Mouse (Mus musculus) cerebellum, adult 9-10 months (tissue): ENCODE data around the gene Tppp2.
"Not testable (repeated sequence)": the region's sequence is repeated elsewhere in the genome, so short reads cannot be mapped to it uniquely, and the experiment has no call there.

Experiments used
- DNase-seq: peaks from one replicate; pipeline ENCODE4 v3.0.0; 2022

Tppp2 gene

DNA sequence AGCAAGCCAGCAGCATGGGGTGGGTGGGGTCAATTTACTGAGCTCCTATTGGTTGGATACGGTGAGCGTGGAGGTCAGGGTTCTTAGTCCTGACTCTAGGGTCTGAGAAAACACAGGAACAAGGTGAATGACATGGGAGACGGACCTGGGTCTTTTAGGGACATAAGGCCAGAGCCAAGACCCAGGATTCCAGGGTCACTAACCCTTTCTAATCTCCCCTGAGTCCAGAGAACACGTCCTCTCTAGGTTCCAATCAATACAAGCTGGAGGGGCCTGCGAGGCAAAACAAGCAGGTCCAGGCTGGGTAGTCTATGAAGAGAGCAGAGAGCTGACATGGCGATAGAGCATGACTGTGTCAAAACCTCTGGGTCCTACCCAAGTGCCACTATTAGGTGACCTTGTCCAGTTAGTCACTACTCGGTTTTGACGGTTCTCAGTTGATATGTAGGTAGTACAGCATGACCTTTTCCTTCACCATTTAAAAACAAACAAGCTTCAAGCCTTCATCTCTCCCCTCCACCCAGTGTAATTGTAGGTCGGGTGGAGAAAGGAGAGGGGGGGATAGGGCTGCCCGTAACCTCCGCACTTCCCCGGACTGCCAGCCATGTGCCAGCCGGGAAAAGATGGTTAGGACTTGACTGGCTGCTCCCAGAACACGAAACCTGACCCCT lies 5.7 kb upstream of the Tppp2 start:
- no peak for DNase-seq

DNA sequence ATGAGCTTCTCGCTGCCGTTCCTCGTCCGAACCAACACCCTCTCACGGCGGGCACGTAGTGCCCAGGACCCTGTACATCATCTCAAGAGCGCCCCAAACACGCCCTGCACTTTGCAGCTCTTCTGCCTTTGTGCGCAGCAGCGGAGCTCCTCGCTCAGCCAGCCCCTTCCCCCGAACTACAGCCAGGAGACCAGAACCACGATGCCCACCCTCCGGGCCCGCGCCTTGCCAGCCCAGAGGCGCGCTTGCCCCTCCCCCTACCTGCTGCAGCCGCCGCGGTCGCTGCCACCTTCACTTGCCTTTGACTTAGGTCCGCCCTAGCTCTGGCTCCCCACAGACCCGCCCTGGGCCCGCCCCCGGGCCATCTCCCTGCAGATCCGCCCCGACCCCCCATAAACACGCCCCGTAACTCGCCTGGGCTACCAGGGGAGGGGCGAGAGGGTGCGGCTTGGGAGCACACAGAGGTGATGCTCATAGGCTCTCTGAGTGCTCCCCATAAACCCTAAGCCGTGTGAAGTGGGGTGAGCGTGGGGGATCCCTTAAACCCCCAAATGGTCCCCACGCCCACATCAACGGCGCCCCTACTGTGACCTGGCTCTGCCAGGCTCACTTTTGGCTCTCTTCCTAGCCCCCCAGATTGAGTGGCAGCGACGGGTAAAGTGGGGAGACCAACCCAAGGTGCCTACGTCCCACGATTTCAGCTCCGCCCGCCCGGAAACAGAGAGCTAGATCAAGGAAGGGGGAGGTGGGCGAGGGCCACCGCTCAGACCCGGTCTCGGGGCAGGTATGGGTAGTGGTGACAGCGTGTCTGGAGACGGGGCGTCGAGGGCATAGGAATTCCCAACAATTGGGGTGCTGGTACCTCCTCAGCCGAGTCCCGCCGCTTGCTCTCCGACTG lies 4.9 kb upstream of the Tppp2 start:
- DNase-seq: peak; percentile 74

GRCm38 (mm10) chr14:51913960-51914762 lies 4.1 kb upstream of the Tppp2 start, which contains the start of gene Ndrg2:
Gene Ndrg2, minus strand, starts transcription at chr14:51914158.
- DNase-seq: peak; percentile 70

DNA sequence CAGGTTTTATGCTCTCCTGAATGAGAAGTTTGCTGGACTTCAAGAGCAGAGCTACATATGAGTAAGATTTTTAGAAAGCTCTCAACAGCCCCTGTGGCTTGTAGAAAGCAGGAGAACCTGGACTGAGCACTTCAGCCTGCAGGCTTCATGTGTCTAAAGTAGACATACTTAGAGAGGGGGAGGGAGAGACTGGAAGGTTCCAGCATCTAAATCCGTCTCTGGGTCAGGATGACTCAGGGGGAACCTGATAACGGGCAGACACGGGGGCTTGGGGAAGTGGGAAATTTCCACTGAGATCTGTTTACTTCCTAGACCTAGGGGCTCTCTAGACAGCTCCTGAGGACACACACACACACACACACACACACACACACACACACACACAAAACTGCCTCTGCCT lies 3.2 kb upstream of the Tppp2 start:
- DNase-seq: no peak

- DNase-seq: no peak
These were observed 1.7 kb upstream of the Tppp2 start for GRCm38 (mm10) chr14:51916539-51916938.

DNA sequence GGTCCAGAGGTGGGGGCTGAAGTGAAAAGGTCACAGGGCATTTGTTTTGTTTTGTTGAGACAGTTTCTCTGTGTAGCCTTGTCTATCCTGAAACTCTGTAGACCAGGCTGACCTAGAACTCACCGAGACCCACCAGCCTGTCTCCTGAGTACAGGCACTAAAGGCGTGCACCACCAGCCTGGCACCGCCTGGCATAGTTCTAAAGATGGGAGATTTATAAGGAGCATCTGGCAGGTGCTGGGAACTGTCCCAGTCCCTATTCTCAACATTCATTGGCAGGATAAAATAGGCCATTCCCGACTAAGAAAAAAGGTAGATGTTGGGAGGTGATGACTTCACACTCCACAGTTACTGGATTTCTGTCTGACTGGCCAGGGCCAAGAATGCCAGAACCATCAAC lies 741 bp downstream of the Tppp2 start:
- no peak for DNase-seq

GRCm38 (mm10) chr14:51921759-51922570 lies 3.7 kb downstream of the Tppp2 start:
- no peak for DNase-seq

DNA sequence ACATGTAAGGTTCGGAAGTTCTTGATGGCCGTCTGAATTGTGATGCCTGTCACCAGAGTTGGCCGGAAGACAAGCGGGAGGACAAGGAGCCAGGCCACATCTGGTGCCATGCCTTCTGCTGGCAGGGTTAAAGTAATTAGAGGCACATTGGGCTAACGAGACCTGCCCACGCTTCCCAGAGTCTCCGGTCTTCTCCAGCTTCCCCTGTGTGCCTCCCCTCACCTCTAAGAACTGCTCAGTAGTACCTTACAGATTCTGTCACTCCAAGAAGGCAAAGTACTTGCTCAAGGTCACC lies 4.3 kb downstream of the Tppp2 start, which contains the start of gene Rnase13:
Rnase13 (minus strand) TSS at position 203 of the 295 bp plus-strand sequence.
- DNase-seq: no peak

- DNase-seq: no peak
These were observed 4.7 kb downstream of the Tppp2 start for GRCm38 (mm10) chr14:51922910-51923309.

DNA sequence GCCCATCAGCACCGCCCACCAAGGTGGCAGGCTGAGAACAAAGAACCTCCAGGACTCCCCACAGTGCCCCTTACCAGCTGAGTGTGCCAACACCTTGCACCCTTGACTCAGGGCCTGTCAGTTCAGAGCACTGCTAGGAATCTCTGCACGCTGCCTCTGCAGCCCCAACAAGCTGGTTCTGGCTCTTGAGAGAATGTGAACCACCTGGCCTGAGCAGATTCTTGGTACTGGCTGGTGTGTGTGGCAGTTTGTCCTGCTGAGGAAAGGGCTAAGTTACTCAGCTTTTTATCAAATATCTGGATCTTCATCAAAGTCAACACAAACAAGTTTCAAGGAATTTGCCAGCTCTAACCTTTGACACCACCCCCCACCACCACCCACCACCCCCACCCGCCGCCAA lies 5.3 kb downstream of the Tppp2 start:
- DNase-seq: no peak

- not testable (repeated sequence) for DNase-seq
These were observed 8.7 kb downstream of the Tppp2 start for GRCm38 (mm10) chr14:51926930-51927329.

DNA sequence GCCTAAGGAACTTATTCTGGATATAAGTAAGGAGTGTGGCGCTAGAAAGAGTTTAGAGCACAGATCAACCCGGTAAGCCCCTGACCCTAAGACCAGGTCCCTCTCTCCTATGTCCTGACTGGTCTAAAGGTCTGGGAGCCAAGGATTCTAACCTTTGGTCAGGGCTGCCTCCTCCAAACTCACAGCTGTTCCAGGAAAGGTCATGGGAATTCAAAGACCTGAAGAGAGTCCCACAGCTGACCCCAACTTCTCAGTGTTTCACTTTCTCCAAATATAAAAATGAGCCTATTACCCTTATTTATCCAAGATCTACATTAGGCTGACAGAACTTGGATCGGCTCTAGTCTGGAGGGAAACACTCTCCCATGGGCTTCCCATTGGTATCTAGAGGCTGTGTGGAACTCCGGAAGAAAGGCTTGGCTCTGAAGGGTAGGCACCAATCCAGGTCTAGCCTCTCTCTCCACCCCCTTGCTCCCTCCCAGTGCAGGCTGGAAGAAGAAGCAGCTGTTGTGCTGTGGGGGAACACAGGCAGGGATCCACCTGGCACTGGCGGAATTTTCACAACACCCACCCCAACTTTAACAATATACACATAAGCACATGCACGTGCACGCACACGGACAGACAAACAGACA lies 11.2 kb downstream of the Tppp2 start:
- DNase-seq: no peak

DNA sequence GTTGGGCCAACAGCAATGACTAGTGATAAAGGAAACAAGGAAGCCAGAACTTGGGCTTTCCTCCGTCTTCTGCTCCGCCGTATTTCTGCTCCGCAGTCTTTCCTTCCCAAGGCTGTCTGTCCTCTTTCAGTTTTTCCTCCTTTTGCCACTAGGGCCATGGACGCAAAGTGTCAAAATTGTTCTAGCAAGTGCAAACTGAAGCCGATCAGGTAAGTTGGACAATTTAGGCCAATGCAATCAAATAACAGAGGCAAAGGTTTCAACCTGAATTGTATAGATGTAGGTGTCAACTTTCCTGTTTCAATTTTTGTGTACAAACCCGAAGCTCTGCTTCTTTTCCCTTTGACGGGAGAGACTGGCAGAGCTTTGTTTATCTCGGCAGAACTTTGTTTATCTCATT lies 11.7 kb downstream of the Tppp2 start:
- no peak for DNase-seq

GRCm38 (mm10) chr14:51930824-51931223 lies 12.6 kb downstream of the Tppp2 start:
- DNase-seq: peak; percentile 54

- no peak for DNase-seq
These were observed 14.1 kb downstream of the Tppp2 start for GRCm38 (mm10) chr14:51932092-51933020.

DNA sequence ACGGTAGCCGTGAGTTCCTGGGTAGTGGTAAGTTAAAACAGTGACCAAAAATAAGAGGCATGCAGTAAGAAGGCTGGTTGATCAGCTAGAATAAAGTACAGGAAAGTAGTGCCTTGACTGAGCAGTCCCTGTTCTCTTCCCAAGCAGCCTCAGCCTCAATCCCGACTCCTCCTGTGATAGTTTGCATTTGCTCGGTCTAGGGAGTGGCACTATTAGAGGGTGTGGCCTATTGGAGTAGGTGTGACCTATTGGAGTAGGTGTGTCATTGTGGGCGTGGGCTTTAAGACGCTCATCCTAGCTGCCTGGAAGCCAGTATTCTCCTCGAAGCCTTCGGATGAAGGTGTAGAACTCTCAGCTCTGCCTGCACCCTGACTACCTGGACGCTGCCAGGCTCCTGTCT lies 20.8 kb downstream of the Tppp2 start:
- no peak for DNase-seq

DNA sequence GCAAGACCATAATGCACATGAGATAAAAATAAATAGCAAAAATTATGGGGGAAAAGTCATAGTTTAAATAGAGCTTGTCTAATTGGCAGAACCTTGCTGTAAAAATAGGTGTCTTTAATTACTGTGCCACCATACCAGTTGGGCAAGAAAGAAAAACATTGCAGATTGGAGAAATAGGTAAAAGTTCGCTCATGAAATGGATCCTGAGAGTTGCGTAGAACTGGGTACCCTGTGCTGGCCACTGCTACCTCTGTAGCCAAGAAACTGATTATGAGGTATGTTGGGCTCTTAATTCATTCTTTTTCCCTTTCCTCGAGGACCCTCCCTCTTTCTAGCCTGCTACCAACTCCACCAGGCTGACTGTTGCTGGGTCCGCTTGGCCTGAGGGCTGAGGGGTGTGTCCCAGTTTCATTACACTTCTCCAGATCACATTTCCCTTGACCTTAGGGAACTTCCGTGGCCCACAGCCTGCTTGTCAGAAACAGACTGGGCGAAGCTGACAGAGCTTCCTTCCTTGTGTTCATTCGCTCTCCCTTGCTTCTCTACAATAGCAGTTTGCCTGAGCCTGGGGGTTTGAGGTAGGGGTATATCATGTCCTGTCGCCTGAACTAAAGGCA lies 22.8 kb downstream of the Tppp2 start:
- no peak for DNase-seq

GRCm38 (mm10) chr14:51941577-51941976 lies 23.4 kb downstream of the Tppp2 start:
- DNase-seq: no peak

DNA sequence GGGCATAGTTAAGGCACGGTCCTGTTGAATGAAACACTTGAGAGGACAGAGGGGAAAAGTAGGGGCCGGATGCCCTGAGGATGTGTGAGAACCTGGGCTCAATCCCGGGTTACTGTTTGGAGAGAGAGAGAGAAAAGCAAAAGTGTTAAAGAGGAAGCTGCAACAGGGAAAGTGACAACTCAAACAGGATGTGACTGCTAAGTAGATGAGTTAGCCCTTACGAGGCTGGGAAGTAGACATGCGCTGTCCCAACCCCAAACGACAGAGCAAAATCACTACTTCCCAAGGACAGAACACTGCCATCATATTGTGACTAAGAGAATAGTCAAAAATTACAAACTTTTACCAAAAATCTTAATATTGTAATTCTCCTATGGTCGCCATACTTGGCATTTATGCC lies 24.0 kb downstream of the Tppp2 start:
- no peak for DNase-seq

GRCm38 (mm10) chr14:51943336-51943735 lies 25.1 kb downstream of the Tppp2 start:
- DNase-seq: no peak
